Mouse (Mus musculus): ENCODE results near the gene Noc4l.
A peak's percentile ranks its signal among the peaks of the same experiment; 100 is the strongest.

Noc4l gene

GRCm38 (mm10) chr5:110652719-110653648, at the start of gene Noc4l, which contains the start of gene Ddx51:
Gene Noc4l, minus strand, starts transcription at chr5:110653417.
Gene Ddx51, plus strand, starts transcription at chr5:110653451.
- peak; percentile 93 for DNase-seq (ENCODE audit: inconsistent ontology term)

GRCm38 (mm10) chr5:110698617-110699016, 45.4 kb upstream of the Noc4l start:
- DNase-seq (ENCODE audit: inconsistent ontology term), result no peak

- DNase-seq (ENCODE audit: inconsistent ontology term), result no peak
Measured at GRCm38 (mm10) chr5:110682041-110682440, 28.8 kb upstream of the Noc4l start.

- DNase-seq (ENCODE audit: inconsistent ontology term), result no peak
Measured at GRCm38 (mm10) chr5:110665486-110666121, 12.4 kb upstream of the Noc4l start.

GRCm38 (mm10) chr5:110664750-110665269, 11.6 kb upstream of the Noc4l start:
- no peak for DNase-seq (ENCODE audit: inconsistent ontology term)

- DNase-seq (ENCODE audit: inconsistent ontology term), result no peak
Measured at GRCm38 (mm10) chr5:110664041-110664440, 10.8 kb upstream of the Noc4l start.

GRCm38 (mm10) chr5:110659682-110660081, 6.5 kb upstream of the Noc4l start:
- no peak for DNase-seq (ENCODE audit: inconsistent ontology term)

- DNase-seq (ENCODE audit: inconsistent ontology term), result no peak
Measured at GRCm38 (mm10) chr5:110653686-110654085, 469 bp upstream of the Noc4l start.

- DNase-seq (ENCODE audit: inconsistent ontology term), result no peak
Measured at GRCm38 (mm10) chr5:110646377-110646776, 6.8 kb downstream of the Noc4l start.

GRCm38 (mm10) chr5:110639459-110639858, 13.8 kb downstream of the Noc4l start:
- no peak for DNase-seq (ENCODE audit: inconsistent ontology term)

- DNase-seq (ENCODE audit: inconsistent ontology term), result no peak
Measured at GRCm38 (mm10) chr5:110638306-110639074, 14.7 kb downstream of the Noc4l start.

GRCm38 (mm10) chr5:110635951-110636707, 17.1 kb downstream of the Noc4l start:
- peak; percentile 32 for DNase-seq (ENCODE audit: inconsistent ontology term)

- DNase-seq (ENCODE audit: inconsistent ontology term), result peak; percentile 64
Measured at GRCm38 (mm10) chr5:110629525-110630120, 23.6 kb downstream of the Noc4l start.

- no peak for DNase-seq (ENCODE audit: inconsistent ontology term)
Measured at GRCm38 (mm10) chr5:110628156-110628555, 25.1 kb downstream of the Noc4l start.

- no peak for DNase-seq (ENCODE audit: inconsistent ontology term)
Measured at GRCm38 (mm10) chr5:110627351-110627750, 25.9 kb downstream of the Noc4l start.

- DNase-seq (ENCODE audit: inconsistent ontology term), result no peak
Measured at GRCm38 (mm10) chr5:110624319-110624718, 28.9 kb downstream of the Noc4l start.

- DNase-seq (ENCODE audit: inconsistent ontology term), result no peak
Measured at GRCm38 (mm10) chr5:110619226-110619625, 34.0 kb downstream of the Noc4l start.

- DNase-seq (ENCODE audit: inconsistent ontology term), result peak; percentile 25
Measured at GRCm38 (mm10) chr5:110611435-110612158, 41.6 kb downstream of the Noc4l start.

- no peak for DNase-seq (ENCODE audit: inconsistent ontology term)
Measured at GRCm38 (mm10) chr5:110610484-110610883, 42.7 kb downstream of the Noc4l start.

- DNase-seq (ENCODE audit: inconsistent ontology term), result no peak
Measured at GRCm38 (mm10) chr5:110609868-110610267, 43.3 kb downstream of the Noc4l start.
